Mouse (Mus musculus) thymus, adult 2 months (tissue): Measurements from ENCODE around the gene Gcgr.

Source experiments
- CTCF ChIP-seq: fragments of 200-500 bp; IDR thresholded peaks from 2 replicates; pipeline ENCODE4 v1.5.1; 2012; ENCODE audit warnings: mild to moderate bottlenecking, control low read depth, low read length, moderate library complexity, borderline replicate concordance; ENCODE audit not compliant: control insufficient read depth, poor library complexity, insufficient read depth; ENCODE audit errors: extremely low read depth
- POLR2A ChIP-seq: fragments of 200-500 bp; IDR thresholded peaks from 2 replicates; pipeline ENCODE4 v1.6.1; 2012; ENCODE audit warnings: mild to moderate bottlenecking, low read length, control low read depth, moderate library complexity; ENCODE audit not compliant: control insufficient read depth, poor library complexity, insufficient read depth; ENCODE audit errors: extremely low read depth

GRCm38 (mm10) chr11:120505661-120506060, 24.8 kb upstream of the Gcgr start:
- TF ChIP-seq CTCF (no peak), POLR2A (no peak)
